Comparison of ENCODE assay signal across 8 mouse cellular contexts in genomic region chr2:32637778-32638281, GRCm38 (mm10). TPM values are rescaled to one million over a fixed set of nuclear protein-coding genes. Genes with fewer than 3 reads are reported as not detected.
A peak's percentile ranks its signal among the peaks of the same experiment; 100 is the strongest.
DNase-seq lines count a peak whose midpoint lies in the region; ATAC-seq and TF ChIP-seq lines count a peak whose summit lies in the region.

No protein-coding gene starts in this region.

- ATAC-seq in intestine, embryonic 14.5 days (replicated peaks; ENCODE audit: low FRiP score, low TSS enrichment, low read depth): peak; percentile 57
- peak; percentile 69 for ATAC-seq in liver, embryonic 14.5 days (ENCODE audit: insufficient read depth)

- H3K27me3 ChIP-seq in intestine, embryonic 14.5 days (replicated peaks; ENCODE audit: control insufficient read depth, insufficient read depth, low read length): no peaks in the 10 kb centered on the region
- no peaks in the 10 kb centered on the region for H3K27me3 ChIP-seq in liver, embryonic 14.5 days (ENCODE audit: control insufficient read depth, insufficient read depth, low read length)

- no peak overlapping the region for H3K9ac ChIP-seq in intestine, embryonic 14.5 days (ENCODE audit: low read length)
- H3K9ac ChIP-seq in liver, embryonic 14.5 days (replicated peaks): no peak overlapping the region

- intact Hi-C loops in gastrocnemius, adult 2 months (cut with DNase I): no loop called here
- intact Hi-C loops in gastrocnemius, postnatal 14 days (cut with DNase I; ENCODE audit: low total_unique reads): no loop called here

- H3K4me1 ChIP-seq in intestine, embryonic 14.5 days (replicated peaks; ENCODE audit: control insufficient read depth, insufficient read depth, low read length): peaks cover 11% of the 10 kb centered on the region
- peaks cover 0 to 2% of the 10 kb centered on the region in 2 experiments; a peak in 1 of 4 replicates for H3K4me1 ChIP-seq in liver, embryonic 14.5 days (replicated peaks; ENCODE audit: control insufficient read depth in 2 of 2, insufficient read depth in 2 of 2, low read length in 1 of 2)

- TF ChIP-seq EP300 in liver, embryonic 14.5 days (IDR thresholded peaks at IDR 0.05; ENCODE audit: low read depth): no peak

- WGBS in intestine, embryonic 14.5 days: 17% methylated on average over 11 of the region's 11 CpGs
- WGBS in liver, embryonic 14.5 days (ENCODE audit: insufficient replicate concordance): 24% methylated on average over 11 of the region's 11 CpGs

- no peaks in the 10 kb centered on the region for H3K36me3 ChIP-seq in intestine, embryonic 14.5 days (ENCODE audit: control insufficient read depth, insufficient read depth, low read length)
- H3K36me3 ChIP-seq in liver, embryonic 14.5 days (replicated peaks; ENCODE audit: control insufficient read depth, insufficient read depth, low read depth): no peaks in the 10 kb centered on the region

- peak overlapping the region; percentile 60 for H3K27ac ChIP-seq in gastrocnemius, adult 2 months
- H3K27ac ChIP-seq in intestine, embryonic 14.5 days (ENCODE audit: low read depth): peak overlapping the region; percentile 69
- H3K27ac ChIP-seq in liver, embryonic 14.5 days: no peak overlapping the region

- no peak for TF ChIP-seq CTCF in gastrocnemius, adult 2 months (IDR thresholded peaks at IDR 0.05)
- no peak for TF ChIP-seq CTCF in liver, embryonic 14.5 days (IDR thresholded peaks at IDR 0.05; ENCODE audit: low read depth)

- H3K9me3 ChIP-seq in intestine, embryonic 14.5 days (ENCODE audit: control insufficient read depth, low read length): no peaks in the 10 kb centered on the region
- no peaks in the 10 kb centered on the region for H3K9me3 ChIP-seq in liver, embryonic 14.5 days (ENCODE audit: control insufficient read depth, low read length)

- 0 out of 2 replicates have a peak overlapping the region, but pooled peaks have one; percentile 9 for H3K4me3 ChIP-seq in gastrocnemius, adult 2 months
- no peak overlapping the region for H3K4me3 ChIP-seq in intestine, embryonic 14.5 days (ENCODE audit: low read depth, low read length)
- H3K4me3 ChIP-seq in liver, embryonic 14.5 days (ENCODE audit: insufficient read depth in 1 of 2, low read depth in 2 of 2, low read length in 2 of 2): no peak overlapping the region

- DNase-seq in gastrocnemius, adult 2 months: peak; percentile 73
- DNase-seq in gastrocnemius, adult 8-10 months (ENCODE audit: low spot score in 2 of 2): no peak
- DNase-seq in gastrocnemius, postnatal 14 days: peak; percentile 59
- no peak for DNase-seq in intestine, embryonic 14.5 days (ENCODE audit: low spot score)
- no peak for DNase-seq in liver, embryonic 14.5 days (ENCODE audit: low read depth in 3 of 3, low spot score in 3 of 3)
- DNase-seq in spleen, adult 18-20 months: peak; percentile 63 to 68
- DNase-seq in testis, postnatal 14 days (ENCODE audit: low spot score): no peak
- no peak for DNase-seq in ovary, postnatal 36 days (ENCODE audit: low spot score)

- H3K4me2 ChIP-seq in intestine, embryonic 14.5 days (ENCODE audit: low read length): 0 out of 2 replicates have a peak overlapping the region, but pooled peaks have one; percentile 11
- no peak overlapping the region for H3K4me2 ChIP-seq in liver, embryonic 14.5 days (ENCODE audit: low read depth)

RNA-seq across cellular contexts. Expression of gene Eng, which starts 8.6 kb away (rescaled TPM):
- total RNA-seq in gastrocnemius, adult 2 months (2021): 10 to 100 TPM; 26.5 to 38.8 TPM
- 10 to 100 TPM; 17.4 to 26.6 (median 20.5) TPM for total RNA-seq in gastrocnemius, adult 8-10 months (2022)
- total RNA-seq in gastrocnemius, postnatal 14 days (2021): 10 to 100 TPM; 46.8 to 49.3 TPM
- 59.5 and 61.4 TPM in 2 replicates for polyA plus RNA-seq in intestine, embryonic 14.5 days (2014; fragmentation: Nextera tagmentation; extraction: Ambion mirVana)
- polyA plus RNA-seq in liver, embryonic 14.5 days (2012; rRNA removed): 15.4 and 17.6 TPM in 2 replicates
- polyA plus RNA-seq in liver, embryonic 14.5 days (2014; fragmentation: Nextera tagmentation; extraction: Ambion mirVana): 13.9 and 16.5 TPM in 2 replicates

RNA-seq across cellular contexts. Expression of gene Ak1, which starts 16.3 kb away (rescaled TPM):
- total RNA-seq in gastrocnemius, adult 2 months (2021): 1,000 to 10,000 TPM; 1,555 to 1,869 TPM
- total RNA-seq in gastrocnemius, adult 8-10 months (2022): 1,000 to 10,000 TPM; 1,455 to 1,877 (median 1,746) TPM
- 1,000 to 10,000 TPM; 1,800 to 1,917 TPM for total RNA-seq in gastrocnemius, postnatal 14 days (2021)
- 22.8 and 24.6 TPM in 2 replicates for polyA plus RNA-seq in intestine, embryonic 14.5 days (2014; fragmentation: Nextera tagmentation; extraction: Ambion mirVana)
- polyA plus RNA-seq in liver, embryonic 14.5 days (2012; rRNA removed): 0.34 and 0.37 TPM in 2 replicates
- 0.44 and 0.59 TPM in 2 replicates for polyA plus RNA-seq in liver, embryonic 14.5 days (2014; fragmentation: Nextera tagmentation; extraction: Ambion mirVana)

RNA-seq across cellular contexts. Expression of gene St6galnac6, which starts 38.3 kb away (rescaled TPM):
- total RNA-seq in gastrocnemius, adult 2 months (2021): 10 to 100 TPM; 46.8 to 56.5 TPM
- 10 to 100 TPM; 48.6 to 61.3 (median 54.9) TPM for total RNA-seq in gastrocnemius, adult 8-10 months (2022)
- total RNA-seq in gastrocnemius, postnatal 14 days (2021): 10 to 100 TPM; 42.7 to 51.0 TPM
- polyA plus RNA-seq in intestine, embryonic 14.5 days (2014; fragmentation: Nextera tagmentation; extraction: Ambion mirVana): 5.7 and 6.9 TPM in 2 replicates
- polyA plus RNA-seq in liver, embryonic 14.5 days (2012; rRNA removed): 9.9 and 14.3 TPM in 2 replicates
- 3.2 and 4.4 TPM in 2 replicates for polyA plus RNA-seq in liver, embryonic 14.5 days (2014; fragmentation: Nextera tagmentation; extraction: Ambion mirVana)

RNA-seq across cellular contexts. Expression of gene St6galnac4, which starts 50.9 kb away (rescaled TPM):
- total RNA-seq in gastrocnemius, adult 2 months (2021): 10 to 100 TPM in 1 of 2 experiments, 1 to 10 TPM in 1; 8.7 to 21.6 TPM
- total RNA-seq in gastrocnemius, adult 8-10 months (2022): 10 to 100 TPM; 11.4 to 15.5 (median 13.8) TPM
- 10 to 100 TPM; 25.6 to 26.3 TPM for total RNA-seq in gastrocnemius, postnatal 14 days (2021)
- polyA plus RNA-seq in intestine, embryonic 14.5 days (2014; fragmentation: Nextera tagmentation; extraction: Ambion mirVana): 15.5 and 20.3 TPM in 2 replicates
- 5.4 and 5.6 TPM in 2 replicates for polyA plus RNA-seq in liver, embryonic 14.5 days (2012; rRNA removed)
- polyA plus RNA-seq in liver, embryonic 14.5 days (2014; fragmentation: Nextera tagmentation; extraction: Ambion mirVana): 6.2 and 6.8 TPM in 2 replicates

Comparison
In these comparisons a context has a peak if more than half of its experiments do, and no peak if none do; other contexts are left out.
1. DNase-seq: peak in gastrocnemius, adult 2 months (single experiment), gastrocnemius, postnatal 14 days (single experiment) and spleen, adult 18-20 months (2 of 2); none in gastrocnemius, adult 8-10 months (0 of 2), intestine, embryonic 14.5 days (single experiment), liver, embryonic 14.5 days (0 of 3), testis, postnatal 14 days (single experiment) and ovary, postnatal 36 days (single experiment).